Mouse (Mus musculus) neural tube, embryonic 13.5 days (tissue): ENCODE data around the gene Cep19. TPM values are rescaled to one million over a fixed set of nuclear protein-coding genes. Genes with fewer than 3 reads are reported as not detected.

Source experiments
- polyA plus RNA-seq: library from polyadenylated mRNA; unstranded; fragments of >200 nt; fragmentation: Nextera tagmentation; extraction: Ambion mirVana; gene quantifications from 2 replicates; pipeline ENCODE4 v1.2.1, GENCODE M21; 2015

The Cep19 gene
- polyA plus RNA-seq, 1 experiment from 2014 or later: 48.7 TPM

Other genes starting within 250 kb of the Cep19 start
- gene Meltf, start 221.0 kb upstream of the Cep19 start, polyA plus RNA-seq: 0.32 TPM in 2 replicates
- gene Pigz, start 165.9 kb upstream of the Cep19 start, polyA plus RNA-seq: 2.0 and 4.3 TPM in 2 replicates
- gene 0610012G03Rik, start 151.3 kb upstream of the Cep19 start, polyA plus RNA-seq: 93.1 and 99.5 TPM in 2 replicates
- 106 and 120 TPM in 2 replicates for gene Ncbp2, start 151.3 kb upstream of the Cep19 start, polyA plus RNA-seq
- 17.7 and 18.7 TPM in 2 replicates for gene Senp5, start 96.5 kb upstream of the Cep19 start, polyA plus RNA-seq
- 30.7 and 33.0 TPM in 2 replicates for gene Pak2, start 20.5 kb upstream of the Cep19 start, polyA plus RNA-seq
- 106 and 125 TPM in 2 replicates for gene Pigx, start 60 bp upstream of the Cep19 start, polyA plus RNA-seq
- 8.1 and 9.9 TPM in 2 replicates for gene Nrros, start 65.8 kb downstream of the Cep19 start, polyA plus RNA-seq
- gene Bex6, start 80.0 kb downstream of the Cep19 start, polyA plus RNA-seq: not detected in 2 replicates
- 15.8 and 18.4 TPM in 2 replicates for gene Fbxo45, start 147.4 kb downstream of the Cep19 start, polyA plus RNA-seq
- 16.4 and 17.1 TPM in 2 replicates for gene Wdr53, start 147.4 kb downstream of the Cep19 start, polyA plus RNA-seq
- 0.28 TPM in 1 of 2 replicates, not detected in the other for gene Smco1, start 171.7 kb downstream of the Cep19 start, polyA plus RNA-seq
- 25.3 and 27.3 TPM in 2 replicates for gene Rnf168, start 177.7 kb downstream of the Cep19 start, polyA plus RNA-seq
- 22.4 and 29.3 TPM in 2 replicates for gene Ubxn7, start 232.5 kb downstream of the Cep19 start, polyA plus RNA-seq